Mouse (Mus musculus) lung, postnatal 0 days (tissue): ENCODE measurements around the gene 4933407L21Rik.

Experiments used
- CTCF ChIP-seq: IDR thresholded peaks from 2 replicates; pipeline ENCODE4 v1.5.1; 2016; ENCODE audit warnings: antibody characterized with exemption, mild to moderate bottlenecking
- EP300 ChIP-seq: IDR thresholded peaks from 2 replicates; pipeline ENCODE4 v1.6.1; 2016; ENCODE audit warnings: antibody characterized with exemption, mild to moderate bottlenecking, control low read depth

DNA sequence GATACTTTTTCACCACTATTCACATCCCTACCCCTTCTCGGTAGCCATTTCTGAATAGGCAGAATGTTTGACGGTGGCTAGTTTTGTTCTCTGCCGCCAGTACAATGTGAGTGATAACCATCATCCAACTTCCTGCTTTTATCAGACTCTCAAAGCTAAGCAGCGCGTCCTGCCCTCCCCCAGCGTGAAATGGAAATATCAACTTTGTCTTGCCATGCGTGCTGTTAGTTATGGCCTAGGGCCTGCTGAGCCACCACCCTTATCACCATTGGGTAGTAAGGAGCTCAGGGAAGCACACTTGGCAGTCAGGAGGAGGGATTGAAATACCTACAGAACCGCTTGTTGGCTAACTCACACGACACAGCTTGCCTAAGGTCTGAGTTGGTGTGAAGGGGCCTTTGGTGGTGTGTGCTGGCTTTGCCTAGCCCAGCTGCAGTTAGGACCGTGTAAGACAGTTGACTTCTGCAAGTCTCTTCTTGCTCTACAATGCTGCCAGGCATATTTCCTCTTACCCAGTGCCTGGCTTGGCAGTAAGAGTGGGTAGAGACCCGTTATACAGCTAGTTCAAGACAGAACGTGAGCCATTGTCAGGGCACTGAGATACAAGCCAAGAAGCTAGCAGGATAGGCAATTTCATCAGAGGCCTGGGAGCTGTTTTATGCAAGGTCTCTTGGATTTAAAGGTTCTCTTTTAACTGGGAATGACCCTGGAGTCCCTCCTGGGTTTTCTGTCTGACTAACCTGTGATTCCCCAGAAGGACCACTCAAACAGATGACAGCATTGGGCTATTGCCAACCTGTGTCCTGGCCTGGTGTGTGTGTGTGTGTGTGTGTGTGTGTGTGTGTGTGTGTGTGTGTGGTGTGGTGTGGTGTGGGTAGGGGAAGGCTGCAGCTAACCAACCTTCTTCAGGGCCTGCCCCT, 31.2 kb upstream of the 4933407L21Rik start:
- TF ChIP-seq CTCF (0 out of 2 replicates have a peak, but pooled peaks have one; percentile 3), EP300 (no peak)
